In genomic region chr4:141641353-141641771, GRCm38 (mm10) we compare ENCODE assay signal across 12 mouse cellular contexts. TPM values are rescaled to one million over a fixed set of nuclear protein-coding genes. Genes with fewer than 3 reads are reported as not detected.
DNase-seq lines count a peak whose midpoint lies in the region; ATAC-seq lines count a peak whose summit lies in the region.
"Had no signal": no experiment of that assay in that cellular context is flagged by ENCODE, and none has a peak within 500 bp of the region (broad histone marks: within the 10 kb centered on the region; RNA-seq: fewer than 3 reads in every experiment).

No protein-coding gene starts in this region.

- H3K4me3 ChIP-seq in lung, embryonic 15.5 days, result no peak overlapping the region
- no peak overlapping the region for H3K4me3 ChIP-seq in heart, embryonic 15.5 days
- H3K4me3 ChIP-seq in midbrain, embryonic 10.5 days, result no peak overlapping the region
- H3K4me3 ChIP-seq: hindbrain, embryonic 15.5 days; liver, embryonic 13.5 days had no signal

- H3K27me3 ChIP-seq in lung, embryonic 15.5 days, result no peaks in the 10 kb centered on the region
- no peaks in the 10 kb centered on the region for H3K27me3 ChIP-seq in heart, embryonic 15.5 days
- H3K27me3 ChIP-seq in midbrain, embryonic 10.5 days (ENCODE audit: low read depth, poor library complexity, severe bottlenecking), result no peaks in the 10 kb centered on the region
- H3K27me3 ChIP-seq: hindbrain, embryonic 15.5 days; liver, embryonic 13.5 days had no signal

- H3K9ac ChIP-seq in lung, embryonic 15.5 days, result no peak overlapping the region
- no peak overlapping the region for H3K9ac ChIP-seq in heart, embryonic 15.5 days
- H3K9ac ChIP-seq: hindbrain, embryonic 15.5 days; liver, embryonic 13.5 days had no signal

- peaks cover 41% of the 10 kb centered on the region for H3K36me3 ChIP-seq in lung, embryonic 15.5 days
- peaks cover 50% of the 10 kb centered on the region for H3K36me3 ChIP-seq in heart, embryonic 15.5 days
- H3K36me3 ChIP-seq in midbrain, embryonic 10.5 days, result peaks cover 64% of the 10 kb centered on the region

- 0 out of 2 replicates have a peak overlapping the region, but pooled peaks have one; percentile 93 for H3K27ac ChIP-seq in lung, embryonic 15.5 days
- peak overlapping the region; percentile 98 for H3K27ac ChIP-seq in heart, embryonic 15.5 days
- no peak overlapping the region for H3K27ac ChIP-seq in midbrain, embryonic 10.5 days (replicated peaks)
- H3K27ac ChIP-seq: liver, embryonic 13.5 days had no signal

- ATAC-seq in lung, embryonic 15.5 days (ENCODE audit: borderline replicate concordance, extremely low read depth, low FRiP score, low TSS enrichment), result no peak
- ATAC-seq in heart, embryonic 15.5 days (replicated peaks; ENCODE audit: insufficient number of reproducible peaks, insufficient read depth, low FRiP score, low read depth), result no peak
- no peak for ATAC-seq in erythroblast, adult 5-6 weeks (replicated peaks; ENCODE audit: low FRiP score, poor library complexity, severe bottlenecking)
- ATAC-seq: forebrain, embryonic 14.5 days; midbrain, embryonic 16.5 days had no signal

- peak; percentile 55 to 62 for DNase-seq in cerebellum, postnatal 10 days
- no peak for DNase-seq in cerebellum, adult 11 months
- DNase-seq in lung, adult 18-20 months, result no peak
- DNase-seq in lung, postnatal 14 days, result peak; percentile 49
- DNase-seq in midbrain, embryonic 10.5 days (ENCODE audit: low spot score), result no peak
- DNase-seq: liver, embryonic 13.5 days had no signal

- H3K4me2 ChIP-seq in lung, embryonic 15.5 days, result no peak overlapping the region
- H3K4me2 ChIP-seq in heart, embryonic 15.5 days, result no peak overlapping the region
- H3K4me2 ChIP-seq: hindbrain, embryonic 15.5 days; liver, embryonic 13.5 days had no signal

- peaks cover 28% of the 10 kb centered on the region for H3K4me1 ChIP-seq in lung, embryonic 15.5 days
- H3K4me1 ChIP-seq in heart, embryonic 15.5 days (replicated peaks), result peaks cover 35% of the 10 kb centered on the region
- H3K4me1 ChIP-seq in midbrain, embryonic 10.5 days, result peaks cover 11% of the 10 kb centered on the region
- H3K4me1 ChIP-seq: liver, embryonic 13.5 days had no signal

- WGBS in lung, embryonic 15.5 days, result 71% methylated on average over 7 of the region's 7 CpGs
- 67% methylated on average over 7 of the region's 7 CpGs for WGBS in heart, embryonic 15.5 days
- 88% methylated on average over 7 of the region's 7 CpGs for WGBS in midbrain, embryonic 10.5 days

- H3K9me3 ChIP-seq in lung, embryonic 15.5 days, result no peaks in the 10 kb centered on the region
- H3K9me3 ChIP-seq in heart, embryonic 15.5 days (replicated peaks), result no peaks in the 10 kb centered on the region
- no peaks in the 10 kb centered on the region for H3K9me3 ChIP-seq in midbrain, embryonic 10.5 days (replicated peaks)
- H3K9me3 ChIP-seq: hindbrain, embryonic 15.5 days; liver, embryonic 13.5 days had no signal

RNA-seq across cellular contexts. Expression of gene Slc25a34, which starts 17.7 kb away (rescaled TPM):
- 0.05 and 0.09 TPM in 2 replicates for polyA plus RNA-seq in lung, embryonic 15.5 days (2015; fragmentation: Nextera tagmentation; extraction: Ambion mirVana)
- 0.76 and 0.96 TPM in 2 replicates for polyA plus RNA-seq in heart, embryonic 15.5 days (2015; fragmentation: Nextera tagmentation; extraction: Ambion mirVana)
- 0.05 TPM in 1 of 2 replicates, not detected in the other for polyA plus RNA-seq in midbrain, embryonic 10.5 days (2016; fragmentation: Nextera tagmentation; extraction: Ambion mirVana)
- not detected in 2 replicates for total RNA-seq in erythroblast, adult 5-6 weeks (2015; ENCODE audit: low replicate concordance)
- total RNA-seq in erythroblast, adult 5-6 weeks (2017; ENCODE audit: low replicate concordance), result not detected in 2 replicates
- polyA plus RNA-seq: forebrain, embryonic 14.5 days had no signal

RNA-seq across cellular contexts. Expression of gene Tmem82, which starts 22.9 kb away (rescaled TPM):
- 0.49 and 0.58 TPM in 2 replicates for polyA plus RNA-seq in lung, embryonic 15.5 days (2015; fragmentation: Nextera tagmentation; extraction: Ambion mirVana)
- 1.0 and 1.2 TPM in 2 replicates for polyA plus RNA-seq in heart, embryonic 15.5 days (2015; fragmentation: Nextera tagmentation; extraction: Ambion mirVana)
- polyA plus RNA-seq in midbrain, embryonic 10.5 days (2016; fragmentation: Nextera tagmentation; extraction: Ambion mirVana), result 0.98 and 1.3 TPM in 2 replicates
- not detected in 2 replicates for total RNA-seq in erythroblast, adult 5-6 weeks (2015; ENCODE audit: low replicate concordance)
- 0.34 TPM in 1 of 2 replicates, not detected in the other for total RNA-seq in erythroblast, adult 5-6 weeks (2017; ENCODE audit: low replicate concordance)
- polyA plus RNA-seq: forebrain, embryonic 14.5 days had no signal

RNA-seq across cellular contexts. Expression of gene Plekhm2, which starts 23.3 kb away (rescaled TPM):
- 5.5 and 6.2 TPM in 2 replicates for polyA plus RNA-seq in lung, embryonic 15.5 days (2015; fragmentation: Nextera tagmentation; extraction: Ambion mirVana)
- 6.9 and 7.1 TPM in 2 replicates for polyA plus RNA-seq in heart, embryonic 15.5 days (2015; fragmentation: Nextera tagmentation; extraction: Ambion mirVana)
- polyA plus RNA-seq in midbrain, embryonic 10.5 days (2016; fragmentation: Nextera tagmentation; extraction: Ambion mirVana), result 2.9 and 4.2 TPM in 2 replicates
- 2.9 and 10.7 TPM in 2 replicates for total RNA-seq in erythroblast, adult 5-6 weeks (2015; ENCODE audit: low replicate concordance)
- 2.0 and 4.3 TPM in 2 replicates for total RNA-seq in erythroblast, adult 5-6 weeks (2017; ENCODE audit: low replicate concordance)

RNA-seq across cellular contexts. Expression of gene Fblim1, which starts 35.5 kb away (rescaled TPM):
- polyA plus RNA-seq in lung, embryonic 15.5 days (2015; fragmentation: Nextera tagmentation; extraction: Ambion mirVana), result 73.5 TPM in 2 replicates
- 48.4 and 59.1 TPM in 2 replicates for polyA plus RNA-seq in heart, embryonic 15.5 days (2015; fragmentation: Nextera tagmentation; extraction: Ambion mirVana)
- polyA plus RNA-seq in midbrain, embryonic 10.5 days (2016; fragmentation: Nextera tagmentation; extraction: Ambion mirVana), result 24.5 and 27.5 TPM in 2 replicates
- total RNA-seq in erythroblast, adult 5-6 weeks (2015; ENCODE audit: low replicate concordance), result 0.63 TPM in 1 of 2 replicates, not detected in the other
- total RNA-seq in erythroblast, adult 5-6 weeks (2017; ENCODE audit: low replicate concordance), result 0.56 and 1.1 TPM in 2 replicates

RNA-seq across cellular contexts. Expression of gene Rsc1a1, which starts 44.0 kb away (rescaled TPM):
- not detected in 2 replicates for polyA plus RNA-seq in lung, embryonic 15.5 days (2015; fragmentation: Nextera tagmentation; extraction: Ambion mirVana)
- polyA plus RNA-seq in heart, embryonic 15.5 days (2015; fragmentation: Nextera tagmentation; extraction: Ambion mirVana), result 0.27 TPM in 1 of 2 replicates, not detected in the other
- polyA plus RNA-seq in midbrain, embryonic 10.5 days (2016; fragmentation: Nextera tagmentation; extraction: Ambion mirVana), result 2.2 and 2.4 TPM in 2 replicates
- 2.9 TPM in 1 of 2 replicates, not detected in the other for total RNA-seq in erythroblast, adult 5-6 weeks (2015; ENCODE audit: low replicate concordance)
- total RNA-seq in erythroblast, adult 5-6 weeks (2017; ENCODE audit: low replicate concordance), result 0.84 and 4.3 TPM in 2 replicates

Comparison
In these comparisons a context has a peak if more than half of its experiments do, and no peak if none do; other contexts are left out.
1. DNase-seq: peak in cerebellum, postnatal 10 days (2 of 2) and lung, postnatal 14 days (single experiment); none in cerebellum, adult 11 months (single experiment), lung, adult 18-20 months (0 of 2) and midbrain, embryonic 10.5 days (single experiment).